Mouse (Mus musculus) gastrocnemius, adult 2 months (tissue): ENCODE results near the gene Commd1. TPM values are rescaled to one million over a fixed set of nuclear protein-coding genes. Genes with fewer than 3 reads are reported as not detected.

Source experiments
- DNase-seq: peaks from one replicate; pipeline ENCODE4 v3.0.0; 2022
- H3K27ac ChIP-seq: fragments of 200-600 bp; 2 replicates; pipeline ENCODE4 v1.8.1; 2022; ENCODE audit warnings: mild to moderate bottlenecking
- H3K4me3 ChIP-seq: fragments of 200-600 bp; 2 replicates; pipeline ENCODE4 v1.8.1; 2022; ENCODE audit warnings: mild to moderate bottlenecking, moderate library complexity
- CTCF ChIP-seq: fragments of 200-600 bp; IDR thresholded peaks from 2 replicates; pipeline ENCODE4 v1.8.1; 2022; ENCODE audit warnings: antibody characterized with exemption, mild to moderate bottlenecking, moderate library complexity
- intact Hi-C: fragments of 180-260 bp; cut with DNase I; formaldehyde crosslinking; loops from one replicate; pipeline ENCODE4 v1.15.1; 2025
- total RNA-seq, 2 experiments: library from RNA; stranded (reverse); gene quantifications; 2 replicates each; pipeline ENCODE4 v1.2.3; 2021

Commd1 gene
- total RNA-seq, 2 experiments from 2014 or later: 89.3 to 105 TPM

DNA sequence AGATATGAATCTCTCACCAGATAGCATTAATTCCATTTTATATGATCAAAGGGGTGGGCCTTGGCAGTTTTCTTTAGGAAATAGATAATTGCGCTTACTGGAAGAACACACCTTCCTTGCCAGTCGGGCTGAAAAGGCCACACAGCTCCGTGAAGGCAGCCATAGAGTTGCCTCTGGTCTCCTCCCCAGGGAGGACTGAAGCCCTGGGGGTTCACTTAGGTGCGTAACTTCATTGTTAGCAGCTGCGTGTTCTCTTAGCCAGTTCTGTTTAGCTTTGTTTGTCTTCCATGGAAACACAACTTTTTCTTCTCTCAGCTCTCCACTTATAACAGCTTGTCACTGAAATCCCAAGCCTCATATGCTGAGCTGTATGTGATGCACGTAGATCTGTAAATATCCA, 89.7 kb downstream of the Commd1 start:
- no peak overlapping the region for H3K4me3 ChIP-seq
- TF ChIP-seq CTCF: no peak
- H3K27ac ChIP-seq: no peak overlapping the region
- intact Hi-C loops: no loop called here
- DNase-seq: no peak

GRCm38 (mm10) chr11:22891876-22892275, 90.3 kb downstream of the Commd1 start:
- intact Hi-C loops: no loop called here
- no peak overlapping the region for H3K27ac ChIP-seq
- peak; percentile 29 for DNase-seq
- no peak overlapping the region for H3K4me3 ChIP-seq
- no peak for TF ChIP-seq CTCF

GRCm38 (mm10) chr11:22891242-22891641, 90.9 kb downstream of the Commd1 start:
- intact Hi-C loops: no loop called here
- no peak overlapping the region for H3K27ac ChIP-seq
- no peak overlapping the region for H3K4me3 ChIP-seq
- no peak for DNase-seq
- TF ChIP-seq CTCF: no peak

DNA sequence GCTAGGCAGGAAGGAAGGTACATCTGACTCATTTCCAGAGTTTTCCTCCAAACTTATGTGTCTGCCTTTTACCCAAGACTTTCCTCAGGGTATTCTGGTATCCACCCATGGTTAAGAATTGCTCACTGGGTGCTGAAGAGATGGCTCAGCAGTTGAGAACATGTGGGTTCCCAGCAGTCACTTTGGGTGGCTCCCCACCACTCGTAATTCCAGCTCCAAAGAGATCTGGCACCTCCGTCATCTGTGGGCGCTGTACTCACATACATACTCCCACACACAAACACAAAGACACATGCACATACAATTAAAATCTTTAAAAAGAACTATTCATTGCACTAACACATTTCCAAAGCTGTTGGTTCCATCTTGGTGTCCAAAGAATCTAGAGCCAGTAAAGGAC, 93.0 kb downstream of the Commd1 start:
- no peak overlapping the region for H3K27ac ChIP-seq
- DNase-seq: no peak
- no peak overlapping the region for H3K4me3 ChIP-seq
- no peak for TF ChIP-seq CTCF
- intact Hi-C loops: no loop called here

GRCm38 (mm10) chr11:22886991-22887390, 95.2 kb downstream of the Commd1 start:
- no peak for DNase-seq
- Histone ChIP-seq H3K4me3 (no peak overlapping the region), H3K27ac (no peak overlapping the region)
- TF ChIP-seq CTCF: no peak
- intact Hi-C loops: no loop called here

DNA sequence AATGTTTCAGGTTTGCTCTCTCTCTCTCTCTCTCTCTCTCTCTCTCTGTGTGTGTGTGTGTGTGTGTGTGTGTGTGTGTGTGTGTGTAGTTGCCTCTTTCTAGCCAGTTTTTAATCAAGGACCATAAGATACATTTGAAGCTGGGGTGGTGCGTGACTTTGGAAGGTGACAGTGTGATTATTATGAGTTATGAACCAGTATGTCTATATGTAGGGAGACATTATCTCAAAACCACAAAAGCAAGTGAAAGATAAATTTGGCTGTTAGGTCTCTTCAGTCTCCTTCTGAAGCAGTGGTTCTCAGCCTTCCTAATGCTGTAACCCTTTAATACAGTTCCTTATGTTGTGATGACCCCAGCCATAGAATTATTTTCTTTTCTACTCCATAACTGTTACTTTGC, 96.8 kb downstream of the Commd1 start:
- Histone ChIP-seq H3K27ac (no peak overlapping the region), H3K4me3 (no peak overlapping the region)
- no peak for DNase-seq
- intact Hi-C loops: no loop called here
- no peak for TF ChIP-seq CTCF

DNA sequence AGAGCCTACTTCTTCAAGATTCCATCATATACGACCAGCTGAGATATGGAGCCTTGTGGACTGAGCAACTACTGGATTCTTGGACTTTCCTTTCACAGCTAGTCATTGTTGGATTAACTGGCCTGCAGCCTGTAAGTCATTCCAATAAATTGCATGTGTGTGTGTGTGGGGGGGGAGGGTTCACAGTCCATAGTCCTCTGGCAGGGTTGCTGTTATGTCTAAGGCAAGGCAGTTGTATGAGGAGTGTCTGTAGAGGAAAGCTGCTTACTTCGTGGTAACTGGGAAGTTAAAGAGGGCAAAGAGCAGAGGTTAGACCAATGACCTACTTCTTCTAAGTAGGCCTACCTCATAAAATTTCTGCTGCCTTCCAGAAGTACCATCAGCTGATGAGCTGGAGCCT, 98.5 kb downstream of the Commd1 start:
- no peak overlapping the region for H3K27ac ChIP-seq
- H3K4me3 ChIP-seq: no peak overlapping the region
- no peak for DNase-seq
- TF ChIP-seq CTCF: no peak
- intact Hi-C loops: no loop called here

DNA sequence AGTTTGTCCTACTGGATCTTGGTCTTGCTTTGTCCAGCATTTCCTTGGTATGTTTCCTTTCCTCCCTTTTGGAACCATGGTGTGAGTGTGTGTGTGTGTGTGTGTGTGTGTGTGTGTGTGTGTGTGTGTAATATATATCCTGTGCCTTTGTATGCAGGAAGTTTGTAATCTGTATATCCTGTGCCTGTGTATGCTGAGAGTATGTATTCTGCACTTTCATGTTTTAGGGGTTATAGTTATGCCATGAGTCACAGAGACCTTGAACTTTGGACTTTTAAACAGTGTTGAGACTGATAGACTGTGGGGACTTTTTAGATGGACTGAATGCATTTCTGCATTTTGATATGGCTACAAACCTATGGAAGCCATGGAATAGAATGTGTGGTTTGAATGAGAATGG, 99.3 kb downstream of the Commd1 start:
- TF ChIP-seq CTCF: no peak
- Histone ChIP-seq H3K27ac (no peak overlapping the region), H3K4me3 (no peak overlapping the region)
- DNase-seq: no peak
- intact Hi-C loops: no loop called here

DNA sequence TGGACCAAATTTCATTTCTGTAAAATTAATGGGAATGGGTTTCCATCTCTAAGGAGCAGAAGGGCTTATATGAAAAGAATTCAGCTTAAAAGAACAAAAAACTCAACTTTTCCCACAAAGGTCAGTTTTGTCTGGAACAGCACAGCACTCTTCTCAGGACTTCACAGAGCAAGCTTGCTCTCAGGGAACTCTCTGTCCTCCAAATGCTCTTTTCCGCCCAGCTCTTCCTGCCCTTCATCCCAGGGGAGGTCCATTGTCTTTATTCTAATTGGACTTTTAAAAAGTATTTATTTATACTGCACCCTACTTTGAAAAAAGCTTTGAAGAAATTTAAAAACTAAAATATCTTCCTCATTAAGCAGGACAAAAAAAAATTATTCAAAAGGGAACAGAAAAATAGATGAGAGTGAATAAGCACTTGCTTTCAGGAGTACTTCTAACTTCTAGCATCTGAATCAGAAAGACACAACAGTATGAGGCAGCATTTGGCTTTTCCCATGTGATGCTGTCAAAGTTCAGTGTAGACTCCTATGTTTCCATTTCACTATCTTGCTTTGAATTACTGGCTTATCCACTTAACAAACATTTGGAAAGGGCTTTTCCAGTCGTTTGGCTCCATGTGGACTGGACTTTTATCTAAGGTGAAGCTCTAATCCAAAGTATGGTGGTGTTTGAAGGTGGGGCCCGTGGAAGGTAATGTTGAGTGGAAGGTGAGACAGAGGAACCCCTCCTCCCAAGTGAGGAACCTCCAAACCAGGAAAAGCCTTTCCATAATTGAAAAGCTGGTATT, 101.6 kb downstream of the Commd1 start:
- Histone ChIP-seq H3K4me3 (no peak overlapping the region), H3K27ac (peak overlapping the region; percentile 25; the same call in 1 of the 2 replicates)
- intact Hi-C loops: no loop called here
- DNase-seq: no peak
- no peak for TF ChIP-seq CTCF

GRCm38 (mm10) chr11:22879645-22880044, 102.5 kb downstream of the Commd1 start:
- H3K27ac ChIP-seq: no peak overlapping the region
- intact Hi-C loops: no loop called here
- DNase-seq: no peak
- TF ChIP-seq CTCF: no peak
- no peak overlapping the region for H3K4me3 ChIP-seq

DNA sequence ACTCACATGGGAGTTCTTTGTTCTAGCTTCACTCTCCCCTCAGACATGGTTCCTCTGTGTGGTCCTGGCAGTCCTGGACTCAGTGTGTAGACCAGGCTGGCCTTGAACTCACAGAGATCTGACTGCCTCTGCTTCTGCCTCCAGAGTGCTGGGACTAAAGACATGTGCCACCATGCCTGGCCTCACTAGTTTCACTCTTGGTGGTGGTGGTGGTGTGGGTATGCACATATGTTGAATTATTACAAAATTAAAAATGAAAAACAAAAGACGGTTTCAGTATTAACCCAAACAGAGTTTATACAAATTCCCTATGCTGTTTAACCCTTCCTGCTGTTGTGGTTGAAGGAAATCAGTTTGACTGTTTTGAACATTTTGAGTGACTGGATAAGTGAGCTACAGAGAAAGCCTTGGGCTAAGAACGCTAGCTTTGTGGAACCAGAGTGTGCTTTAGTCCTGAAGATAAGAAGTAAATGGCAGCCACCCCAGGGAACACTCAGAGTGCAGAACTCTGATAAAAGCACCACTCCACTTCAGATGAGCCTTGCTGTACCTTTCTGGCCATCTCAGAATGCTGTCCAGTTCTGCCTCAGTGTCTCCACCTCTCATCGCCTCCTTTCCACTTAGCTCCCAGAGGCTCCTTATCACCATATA, 105.4 kb downstream of the Commd1 start:
- no peak for DNase-seq
- intact Hi-C loops: no loop called here
- TF ChIP-seq CTCF: no peak
- no peak overlapping the region for H3K27ac ChIP-seq
- H3K4me3 ChIP-seq: no peak overlapping the region

- no peak overlapping the region for H3K4me3 ChIP-seq
- no peak for TF ChIP-seq CTCF
- DNase-seq: no peak
- H3K27ac ChIP-seq: 0 out of 2 replicates have a peak overlapping the region, but pooled peaks have one; percentile 8
- intact Hi-C loops: no loop called here
Observed at GRCm38 (mm10) chr11:22875279-22875678, 106.9 kb downstream of the Commd1 start.

GRCm38 (mm10) chr11:22874747-22875146, 107.4 kb downstream of the Commd1 start:
- no peak for DNase-seq
- intact Hi-C loops: no loop called here
- TF ChIP-seq CTCF: no peak
- Histone ChIP-seq H3K4me3 (no peak overlapping the region), H3K27ac (0 out of 2 replicates have a peak overlapping the region, but pooled peaks have one; percentile 8)

DNA sequence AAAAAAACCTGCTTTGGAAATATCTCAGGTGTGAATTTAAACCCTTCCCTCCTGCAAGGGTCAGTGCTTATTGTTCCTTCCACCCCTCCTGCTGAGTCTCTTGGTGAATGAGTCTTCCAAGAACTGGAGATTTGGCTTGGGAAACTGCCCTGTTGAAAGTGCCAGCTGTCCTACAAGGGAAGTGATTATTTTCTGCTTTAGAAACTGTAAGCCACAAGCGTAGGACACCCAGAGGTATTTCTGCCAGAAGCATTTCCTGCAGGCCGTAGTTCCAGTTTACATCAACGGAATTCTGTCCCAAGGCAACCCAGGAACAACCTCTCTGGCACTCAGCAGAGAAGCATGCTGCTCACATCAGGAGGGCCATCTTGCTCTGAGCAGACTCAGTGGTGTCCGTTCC, 108.8 kb downstream of the Commd1 start:
- no peak overlapping the region for H3K4me3 ChIP-seq
- DNase-seq: no peak
- H3K27ac ChIP-seq: peak overlapping the region; percentile 57
- intact Hi-C loops: no loop called here
- no peak for TF ChIP-seq CTCF
